Comparison of ENCODE assay signal across 20 mouse cellular contexts in the genomic region with DNA sequence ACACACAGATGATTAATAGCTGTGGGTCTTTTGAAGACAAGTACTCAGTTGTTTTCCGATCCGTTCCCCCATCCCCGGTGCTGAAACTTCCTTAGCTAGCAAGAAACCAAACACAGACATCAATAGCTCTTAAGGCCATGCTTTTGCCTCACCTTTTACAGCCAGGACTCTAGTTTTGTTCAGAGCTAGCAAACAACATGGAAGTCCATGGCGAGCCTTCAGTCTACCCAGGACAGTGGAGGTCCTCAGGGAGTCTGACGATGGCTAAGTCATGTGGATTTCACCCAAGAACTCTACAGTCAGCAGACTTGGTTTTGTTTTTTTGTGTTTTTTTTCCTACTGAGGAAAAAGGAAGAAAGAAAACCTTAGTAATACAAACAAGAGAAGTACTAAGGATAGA. TPM values are rescaled to one million over a fixed set of nuclear protein-coding genes. Genes with fewer than 3 reads are reported as not detected.
A peak's percentile ranks its signal among the peaks of the same experiment; 100 is the strongest.
DNase-seq lines count a peak whose midpoint lies in the region; ATAC-seq and TF ChIP-seq lines count a peak whose summit lies in the region.
"Had no signal": no experiment of that assay in that cellular context is flagged by ENCODE, and none has a peak within 500 bp of the region (broad histone marks: within the 10 kb centered on the region; RNA-seq: fewer than 3 reads in every experiment).

No protein-coding gene starts in this region.

- no peak overlapping the region for H3K4me3 ChIP-seq in hindbrain, embryonic 11.5 days (ENCODE audit: low read depth, low read length)
- no peak overlapping the region for H3K4me3 ChIP-seq in hindbrain, embryonic 14.5 days (replicated peaks; ENCODE audit: low read length)
- H3K4me3 ChIP-seq in lung, embryonic 15.5 days: no peak overlapping the region
- no peak overlapping the region for H3K4me3 ChIP-seq in stomach, postnatal 0 days (ENCODE audit: low read depth, low read length)
- H3K4me3 ChIP-seq: erythroblast, embryonic 14.5 days; gastrocnemius, adult 2 months had no signal

- H3K27ac ChIP-seq in hindbrain, embryonic 11.5 days (ENCODE audit: low read depth, low read length): no peak overlapping the region
- H3K27ac ChIP-seq in hindbrain, embryonic 14.5 days: no peak overlapping the region
- peak overlapping the region; percentile 59 for H3K27ac ChIP-seq in lung, embryonic 15.5 days
- H3K27ac ChIP-seq in stomach, postnatal 0 days (replicated peaks): peak overlapping the region; percentile 73; the same call in 1 of the 2 replicates
- H3K27ac ChIP-seq: gastrocnemius, adult 2 months had no signal

- whole genome bisulfite sequencing in hindbrain, embryonic 11.5 days: 48% methylated on average over 5 of the region's 5 CpGs
- 68% methylated on average over 5 of the region's 5 CpGs for WGBS in hindbrain, embryonic 14.5 days
- 34% methylated on average over 5 of the region's 5 CpGs for WGBS in lung, embryonic 15.5 days
- WGBS in stomach, postnatal 0 days: 36% methylated on average over 5 of the region's 5 CpGs

- no peaks in the 10 kb centered on the region for H3K9me3 ChIP-seq in hindbrain, embryonic 11.5 days (ENCODE audit: control insufficient read depth, low read length)
- no peaks in the 10 kb centered on the region for H3K9me3 ChIP-seq in hindbrain, embryonic 14.5 days (ENCODE audit: control insufficient read depth, low read length)
- H3K9me3 ChIP-seq in lung, embryonic 15.5 days: no peaks in the 10 kb centered on the region
- no peaks in the 10 kb centered on the region for H3K9me3 ChIP-seq in stomach, postnatal 0 days (ENCODE audit: control insufficient read depth, low read length)

- DNase-seq in hindbrain, embryonic 11.5 days (ENCODE audit: low spot score): peak; percentile 6
- DNase-seq in hindbrain, embryonic 14.5 days (ENCODE audit: low spot score): no peak
- no peak for DNase-seq in lung, postnatal 10 days
- DNase-seq in forelimb bud, embryonic 11.5 days (ENCODE audit: low read depth, low spot score): peak; percentile 38
- no peak for DNase-seq in stomach, postnatal 0 days (ENCODE audit: low spot score)
- DNase-seq in layer of hippocampus, postnatal 14 days (ENCODE audit: low spot score in 2 of 2): no peak
- no peak for DNase-seq in frontal cortex, postnatal 14 days (ENCODE audit: low spot score in 2 of 2)
- DNase-seq: cerebellum, adult 9-11 months; heart, postnatal 14 days; kidney, adult 9 months; layer of hippocampus, adult 9-11 months; liver; liver, postnatal 0 days; thymus, postnatal 14 days had no signal

- no peak for ATAC-seq in hindbrain, embryonic 11.5 days (ENCODE audit: low FRiP score)
- ATAC-seq in hindbrain, embryonic 14.5 days (ENCODE audit: low FRiP score): no peak
- no peak; the same call in 1 of the 2 replicates for ATAC-seq in lung, embryonic 15.5 days (ENCODE audit: borderline replicate concordance, extremely low read depth, low FRiP score, low TSS enrichment)
- no peak for ATAC-seq in stomach, postnatal 0 days (ENCODE audit: low FRiP score, low TSS enrichment)
- ATAC-seq: forebrain, embryonic 16.5 days; liver, postnatal 0 days; midbrain, embryonic 16.5 days had no signal

- TF ChIP-seq EP300 in stomach, postnatal 0 days (optimal IDR thresholded peaks at IDR 0.05): no peak

- no peaks in the 10 kb centered on the region for H3K27me3 ChIP-seq in hindbrain, embryonic 11.5 days (ENCODE audit: control insufficient read depth, insufficient read depth, low read length)
- H3K27me3 ChIP-seq in hindbrain, embryonic 14.5 days (ENCODE audit: control insufficient read depth, insufficient read depth, low read length): no peaks in the 10 kb centered on the region; the same call in 1 of the 2 replicates
- no peaks in the 10 kb centered on the region for H3K27me3 ChIP-seq in lung, embryonic 15.5 days
- no peaks in the 10 kb centered on the region for H3K27me3 ChIP-seq in stomach, postnatal 0 days (ENCODE audit: control insufficient read depth, insufficient read depth, low read length)

- peaks cover 3% of the 10 kb centered on the region; the same call in 1 of the 2 replicates for H3K4me1 ChIP-seq in hindbrain, embryonic 11.5 days (replicated peaks; ENCODE audit: control insufficient read depth, insufficient read depth, low read length)
- H3K4me1 ChIP-seq in hindbrain, embryonic 14.5 days (replicated peaks; ENCODE audit: control insufficient read depth, insufficient read depth, low read length): 0 out of 2 replicates have a peak, but pooled peaks cover 4% of the 10 kb centered on the region
- H3K4me1 ChIP-seq in lung, embryonic 15.5 days: peaks cover 24% of the 10 kb centered on the region
- 0 out of 2 replicates have a peak, but pooled peaks cover 2% of the 10 kb centered on the region for H3K4me1 ChIP-seq in stomach, postnatal 0 days (replicated peaks; ENCODE audit: control insufficient read depth, insufficient read depth)

- no peak overlapping the region for H3K4me2 ChIP-seq in hindbrain, embryonic 11.5 days (replicated peaks; ENCODE audit: low read depth, low read length)
- H3K4me2 ChIP-seq in hindbrain, embryonic 14.5 days (replicated peaks): no peak overlapping the region
- no peak overlapping the region for H3K4me2 ChIP-seq in lung, embryonic 15.5 days
- H3K4me2 ChIP-seq in stomach, postnatal 0 days (replicated peaks; ENCODE audit: low read depth): no peak overlapping the region

- no peaks in the 10 kb centered on the region for H3K36me3 ChIP-seq in hindbrain, embryonic 11.5 days (ENCODE audit: control insufficient read depth, insufficient read depth, low read length)
- no peaks in the 10 kb centered on the region for H3K36me3 ChIP-seq in hindbrain, embryonic 14.5 days (replicated peaks; ENCODE audit: control insufficient read depth, insufficient read depth)
- no peaks in the 10 kb centered on the region for H3K36me3 ChIP-seq in lung, embryonic 15.5 days
- H3K36me3 ChIP-seq in stomach, postnatal 0 days (ENCODE audit: control insufficient read depth, insufficient read depth, low read length): no peaks in the 10 kb centered on the region

- TF ChIP-seq CTCF in stomach, postnatal 0 days (IDR thresholded peaks at IDR 0.05; ENCODE audit: low read depth): no peak

- H3K9ac ChIP-seq in hindbrain, embryonic 11.5 days (ENCODE audit: low read depth, low read length): no peak overlapping the region
- H3K9ac ChIP-seq in hindbrain, embryonic 14.5 days: no peak overlapping the region
- no peak overlapping the region for H3K9ac ChIP-seq in lung, embryonic 15.5 days
- no peak overlapping the region for H3K9ac ChIP-seq in stomach, postnatal 0 days (ENCODE audit: low read length)
- H3K9ac ChIP-seq: liver, postnatal 0 days had no signal

RNA-seq across cellular contexts. Expression of a gene that starts 43.4 kb away (rescaled TPM):
- polyA plus RNA-seq in hindbrain, embryonic 11.5 days (2014; fragmentation: Nextera tagmentation; extraction: Ambion mirVana): 1.9 and 2.2 TPM in 2 replicates
- 6.5 and 8.6 TPM in 2 replicates for polyA plus RNA-seq in hindbrain, embryonic 14.5 days (2014; fragmentation: Nextera tagmentation; extraction: Ambion mirVana)
- polyA plus RNA-seq in lung, embryonic 15.5 days (2015; fragmentation: Nextera tagmentation; extraction: Ambion mirVana): 20.2 and 21.1 TPM in 2 replicates
- 22.5 and 23.9 TPM in 2 replicates for polyA plus RNA-seq in stomach, postnatal 0 days (2015; fragmentation: Nextera tagmentation; extraction: Ambion mirVana)
- total RNA-seq in layer of hippocampus, postnatal 14 days (2021): 10 to 100 TPM; 42.1 to 47.8 TPM
- total RNA-seq: megakaryocyte, adult 5-6 weeks had no signal
- polyA plus RNA-seq: erythroblast, embryonic 14.5 days had no signal

Comparison
In these comparisons a context has a peak if more than half of its experiments do, and no peak if none do; other contexts are left out.
1. DNase-seq: peak in hindbrain, embryonic 11.5 days (single experiment) and forelimb bud, embryonic 11.5 days (single experiment); none in hindbrain, embryonic 14.5 days (single experiment), lung, postnatal 10 days (single experiment), stomach, postnatal 0 days (single experiment), layer of hippocampus, postnatal 14 days (0 of 2) and frontal cortex, postnatal 14 days (0 of 2).
2. H3K27ac ChIP-seq: peak in lung, embryonic 15.5 days (single experiment) and stomach, postnatal 0 days (single experiment); none in hindbrain, embryonic 11.5 days (single experiment) and hindbrain, embryonic 14.5 days (single experiment).